Mouse (Mus musculus) embryonic facial prominence, embryonic 12.5 days (tissue): ENCODE measurements around the gene Fam71a. TPM values are rescaled to one million over a fixed set of nuclear protein-coding genes. Genes with fewer than 3 reads are reported as not detected.

ENCODE experiments used
- ATAC-seq: fragments of 200-750 bp; cut with Nextera tagmentation; 2 replicates; pipeline ENCODE4 v1.8.0; 2017; ENCODE audit not compliant: insufficient number of reproducible peaks, insufficient read depth, low FRiP score, low TSS enrichment
- H3K27ac ChIP-seq: fragments of 300-500 bp; sonication (generic); 2 replicates; pipeline ENCODE4 v1.5.1; 2016; ENCODE audit warnings: mild to moderate bottlenecking
- H3K27me3 ChIP-seq: fragments of 300-500 bp; sonication (generic); 2 replicates; pipeline ENCODE4 v1.6.1; 2016; ENCODE audit warnings: mild to moderate bottlenecking, moderate library complexity
- H3K36me3 ChIP-seq: fragments of 300-500 bp; sonication (generic); 2 replicates; pipeline ENCODE4 v1.6.1; 2016; ENCODE audit warnings: mild to moderate bottlenecking
- H3K4me1 ChIP-seq: fragments of 300-500 bp; sonication (generic); 2 replicates; pipeline ENCODE4 v1.6.1; 2016
- H3K4me2 ChIP-seq: fragments of 300-500 bp; sonication (generic); replicated peaks from 2 replicates; pipeline ENCODE4 v1.6.1; 2016; ENCODE audit warnings: mild to moderate bottlenecking, moderate library complexity
- H3K4me3 ChIP-seq: fragments of 300-500 bp; sonication (generic); 2 replicates; pipeline ENCODE4 v1.5.1; 2016; ENCODE audit warnings: mild to moderate bottlenecking
- H3K9ac ChIP-seq: fragments of 300-500 bp; sonication (generic); 2 replicates; pipeline ENCODE4 v1.6.1; 2016; ENCODE audit warnings: mild to moderate bottlenecking, moderate library complexity
- H3K9me3 ChIP-seq: fragments of 300-500 bp; sonication (generic); 2 replicates; pipeline ENCODE4 v1.6.1; 2016; ENCODE audit warnings: mild to moderate bottlenecking, moderate library complexity
- WGBS: fragments of 180-500 bp; shearing (Covaris S2); methylation state at CpG from one replicate; pipeline ENCODE4 v1.1.7; 2016; 5-methylcytosine and 5-hydroxymethylcytosine counted together
- polyA plus RNA-seq: library from polyadenylated mRNA; unstranded; fragments of >200 nt; fragmentation: Nextera tagmentation; extraction: Ambion mirVana; gene quantifications from 2 replicates; pipeline ENCODE4 v1.2.1, GENCODE M21; 2016

Fam71a gene
- polyA plus RNA-seq, 1 experiment from 2014 or later: not detected

- WGBS: 63% methylated on average over 6 of the region's 6 CpGs
- H3K27me3 ChIP-seq: peaks cover 24% of the 10 kb centered on the region
- ATAC-seq: no peak
Observed at GRCm38 (mm10) chr1:191192213-191192612, 27.6 kb upstream of the Fam71a start.

GRCm38 (mm10) chr1:191189671-191190372 lies 25.2 kb upstream of the Fam71a start:
- Histone ChIP-seq H3K27ac (no peak overlapping the region), H3K27me3 (peaks cover 48% of the 10 kb centered on the region), H3K4me1 (peaks cover 11% of the 10 kb centered on the region), H3K9ac (no peak overlapping the region), H3K36me3 (no peaks in the 10 kb centered on the region), H3K9me3 (no peaks in the 10 kb centered on the region), H3K4me2 (no peak overlapping the region), H3K4me3 (no peak overlapping the region)
- WGBS: 46% methylated on average over 6 of the region's 6 CpGs
- no peak for ATAC-seq

More at GRCm38 (mm10) chr1:191192213-191192612, 27.6 kb upstream of the Fam71a start:
- Histone ChIP-seq H3K9me3 (no peaks in the 10 kb centered on the region), H3K27ac (no peak overlapping the region), H3K4me1 (no peaks in the 10 kb centered on the region), H3K9ac (no peak overlapping the region), H3K4me2 (no peak overlapping the region), H3K4me3 (no peak overlapping the region), H3K36me3 (no peaks in the 10 kb centered on the region)

GRCm38 (mm10) chr1:191186386-191186770 lies 21.8 kb upstream of the Fam71a start:
- H3K9me3 ChIP-seq: no peaks in the 10 kb centered on the region
- ATAC-seq: no peak
- peaks cover 24% of the 10 kb centered on the region for H3K4me1 ChIP-seq
- H3K27ac ChIP-seq: no peak overlapping the region
- WGBS: 5% methylated on average over 7 of the region's 7 CpGs
- no peak overlapping the region for H3K9ac ChIP-seq
- peak overlapping the region; percentile 99 for H3K4me2 ChIP-seq
- H3K4me3 ChIP-seq: no peak overlapping the region
- peaks cover 67% of the 10 kb centered on the region for H3K27me3 ChIP-seq
- H3K36me3 ChIP-seq: no peaks in the 10 kb centered on the region

- Histone ChIP-seq H3K9ac (peak overlapping the region; percentile 27; the same call in 1 of the 2 replicates), H3K27me3 (peaks cover 67% of the 10 kb centered on the region), H3K9me3 (no peaks in the 10 kb centered on the region), H3K27ac (no peak overlapping the region), H3K4me3 (peak overlapping the region; percentile 54), H3K4me2 (peak overlapping the region; percentile 99), H3K36me3 (no peaks in the 10 kb centered on the region), H3K4me1 (peaks cover 24% of the 10 kb centered on the region)
- no peak for ATAC-seq
- WGBS: under 1% methylated on average over 16 of the region's 16 CpGs
Observed at GRCm38 (mm10) chr1:191185761-191186385, 21.3 kb upstream of the Fam71a start.

- WGBS: under 1% methylated on average over 22 of the region's 22 CpGs
- Histone ChIP-seq H3K4me1 (peaks cover 26% of the 10 kb centered on the region), H3K4me3 (peak overlapping the region; percentile 54), H3K36me3 (no peaks in the 10 kb centered on the region), H3K9me3 (no peaks in the 10 kb centered on the region), H3K27ac (no peak overlapping the region), H3K4me2 (peak overlapping the region; percentile 99), H3K27me3 (peaks cover 71% of the 10 kb centered on the region), H3K9ac (no peak overlapping the region)
- no peak for ATAC-seq
Observed at GRCm38 (mm10) chr1:191184841-191185251, 20.2 kb upstream of the Fam71a start.

- ATAC-seq: no peak
- peaks cover 31% of the 10 kb centered on the region for H3K4me1 ChIP-seq
Observed at GRCm38 (mm10) chr1:191184066-191184815, 19.6 kb upstream of the Fam71a start.

GRCm38 (mm10) chr1:191183163-191184065 lies 18.8 kb upstream of the Fam71a start:
- H3K4me1 ChIP-seq: peaks cover 37% of the 10 kb centered on the region
- H3K9me3 ChIP-seq: no peaks in the 10 kb centered on the region
- no peak overlapping the region for H3K27ac ChIP-seq
- H3K27me3 ChIP-seq: peaks cover 67% of the 10 kb centered on the region
- no peaks in the 10 kb centered on the region for H3K36me3 ChIP-seq
- peak overlapping the region; percentile 99 for H3K4me2 ChIP-seq
- H3K9ac ChIP-seq: peak overlapping the region; percentile 55
- H3K4me3 ChIP-seq: peak overlapping the region; percentile 54
- ATAC-seq: peak; percentile 83
- under 1% methylated on average over 66 of the region's 67 CpGs for WGBS

More at GRCm38 (mm10) chr1:191184066-191184815, 19.6 kb upstream of the Fam71a start:
- Histone ChIP-seq H3K27me3 (peaks cover 71% of the 10 kb centered on the region), H3K9ac (0 out of 2 replicates have a peak overlapping the region, but pooled peaks have one; percentile 24), H3K36me3 (no peaks in the 10 kb centered on the region), H3K4me2 (peak overlapping the region; percentile 99), H3K9me3 (no peaks in the 10 kb centered on the region), H3K4me3 (peak overlapping the region; percentile 54), H3K27ac (no peak overlapping the region)
- WGBS: 1% methylated on average over 42 of the region's 42 CpGs

- peak; percentile 30; the same call in 1 of the 2 replicates for ATAC-seq
- H3K4me2 ChIP-seq: peak overlapping the region; percentile 99
- peaks cover 64% of the 10 kb centered on the region for H3K27me3 ChIP-seq
- peak overlapping the region; percentile 54 for H3K4me3 ChIP-seq
- no peaks in the 10 kb centered on the region for H3K36me3 ChIP-seq
- peaks cover 41% of the 10 kb centered on the region for H3K4me1 ChIP-seq
- WGBS: under 1% methylated on average over 61 of the region's 61 CpGs
- no peak overlapping the region for H3K27ac ChIP-seq
- H3K9ac ChIP-seq: peak overlapping the region; percentile 55
- no peaks in the 10 kb centered on the region for H3K9me3 ChIP-seq
Observed at GRCm38 (mm10) chr1:191182431-191183162, 18.0 kb upstream of the Fam71a start.

GRCm38 (mm10) chr1:191181469-191182259 lies 17.0 kb upstream of the Fam71a start:
- Histone ChIP-seq H3K4me3 (peak overlapping the region; percentile 54), H3K27ac (no peak overlapping the region), H3K36me3 (no peaks in the 10 kb centered on the region), H3K4me1 (peaks cover 41% of the 10 kb centered on the region), H3K27me3 (peaks cover 55% of the 10 kb centered on the region), H3K4me2 (peak overlapping the region; percentile 99), H3K9ac (no peak overlapping the region), H3K9me3 (no peaks in the 10 kb centered on the region)
- 45% methylated on average over 12 of the region's 12 CpGs for WGBS
- ATAC-seq: no peak

GRCm38 (mm10) chr1:191180397-191180796 lies 15.8 kb upstream of the Fam71a start:
- H3K4me1 ChIP-seq: peaks cover 35% of the 10 kb centered on the region
- H3K4me2 ChIP-seq: no peak overlapping the region
- H3K36me3 ChIP-seq: no peaks in the 10 kb centered on the region
- ATAC-seq: no peak
- H3K9ac ChIP-seq: no peak overlapping the region
- WGBS: 65% methylated on average over 4 of the region's 4 CpGs
- H3K27me3 ChIP-seq: peaks cover 42% of the 10 kb centered on the region
- no peaks in the 10 kb centered on the region for H3K9me3 ChIP-seq
- H3K4me3 ChIP-seq: no peak overlapping the region
- H3K27ac ChIP-seq: no peak overlapping the region
